Mouse (Mus musculus) neural tube, embryonic 11.5 days (tissue): Measurements from ENCODE around the gene Sugt1. TPM values are rescaled to one million over a fixed set of nuclear protein-coding genes. Genes with fewer than 3 reads are reported as not detected.

Experiments used
- ATAC-seq: fragments of 200-750 bp; cut with Nextera tagmentation; 2 replicates; pipeline ENCODE4 v1.8.0; 2017; ENCODE audit warnings: moderate number of reproducible peaks, mild to moderate bottlenecking, moderate TSS enrichment, moderate library complexity; ENCODE audit not compliant: insufficient read depth, low FRiP score, low TSS enrichment
- DNase-seq: peaks from one replicate; pipeline ENCODE4 v3.0.0-alpha.2; 2015; ENCODE audit warnings: low spot score
- H3K27ac ChIP-seq: fragments of 300-500 bp; sonication (generic); 2 replicates; pipeline ENCODE4 v1.5.1; 2014; ENCODE audit warnings: low read depth, mild to moderate bottlenecking, low read length
- H3K27me3 ChIP-seq: fragments of 300-500 bp; sonication (generic); 2 replicates; pipeline ENCODE4 v1.6.1; 2014; ENCODE audit warnings: mild to moderate bottlenecking, low read length, mixed read lengths; ENCODE audit not compliant: control insufficient read depth, insufficient read depth
- H3K36me3 ChIP-seq: fragments of 300-500 bp; sonication (generic); 2 replicates; pipeline ENCODE4 v1.6.1; 2014; ENCODE audit warnings: mild to moderate bottlenecking, low read length, moderate library complexity, mixed read lengths; ENCODE audit not compliant: control insufficient read depth, insufficient read depth
- H3K4me1 ChIP-seq: fragments of 300-500 bp; sonication (generic); 2 replicates; pipeline ENCODE4 v1.6.1; 2014; ENCODE audit warnings: low read length, mixed read lengths; ENCODE audit not compliant: control insufficient read depth, insufficient read depth
- H3K4me2 ChIP-seq: fragments of 300-500 bp; sonication (generic); 2 replicates; pipeline ENCODE4 v1.6.1; 2014; ENCODE audit warnings: low read depth, mild to moderate bottlenecking, moderate library complexity
- H3K4me3 ChIP-seq: fragments of 300-500 bp; sonication (generic); 2 replicates; pipeline ENCODE4 v1.5.1; 2014; ENCODE audit warnings: low read depth, low read length
- H3K9ac ChIP-seq: fragments of 300-500 bp; sonication (generic); 2 replicates; pipeline ENCODE4 v1.6.1; 2014; ENCODE audit warnings: mild to moderate bottlenecking, low read length
- H3K9me3 ChIP-seq: fragments of 300-500 bp; sonication (generic); 2 replicates; pipeline ENCODE4 v1.6.1; 2016; ENCODE audit warnings: low read length; ENCODE audit not compliant: control insufficient read depth
- WGBS: fragments of 180-500 bp; shearing (Covaris S2); extraction: QIAGEN DNeasy Blood & Tissue Kit; methylation state at CpG from one replicate; pipeline ENCODE4 v1.1.7; 2014; 5-methylcytosine and 5-hydroxymethylcytosine counted together
- polyA plus RNA-seq: library from polyadenylated mRNA; unstranded; fragments of >200 nt; fragmentation: Nextera tagmentation; extraction: Ambion mirVana; gene quantifications from 2 replicates; pipeline ENCODE4 v1.2.1, GENCODE M21; 2014

Gene Sugt1
- polyA plus RNA-seq, 1 experiment from 2014 or later: 156 TPM

- Histone ChIP-seq H3K4me3 (no peak overlapping the region), H3K9me3 (no peaks in the 10 kb centered on the region), H3K9ac (no peak overlapping the region), H3K4me2 (no peak overlapping the region), H3K36me3 (no peaks in the 10 kb centered on the region), H3K27me3 (0 out of 2 replicates have a peak, but pooled peaks cover 3% of the 10 kb centered on the region), H3K4me1 (peaks cover 6% of the 10 kb centered on the region; the same call in 1 of the 2 replicates), H3K27ac (no peak overlapping the region)
- DNase-seq (no peak), ATAC-seq (no peak)
- WGBS: 73% methylated on average over 5 of the region's 5 CpGs
These were observed 70.8 kb downstream of the Sugt1 start for GRCm38 (mm10) chr14:79658286-79658685.

GRCm38 (mm10) chr14:79658748-79659508, 71.4 kb downstream of the Sugt1 start:
- no peak for ATAC-seq
- H3K9ac ChIP-seq: no peak overlapping the region
- WGBS: 75% methylated on average over 6 of the region's 6 CpGs

GRCm38 (mm10) chr14:79660467-79660866, 73.0 kb downstream of the Sugt1 start:
- Histone ChIP-seq H3K27ac (no peak overlapping the region), H3K9me3 (no peaks in the 10 kb centered on the region), H3K27me3 (0 out of 2 replicates have a peak, but pooled peaks cover 3% of the 10 kb centered on the region), H3K4me2 (no peak overlapping the region), H3K4me1 (peaks cover 6% of the 10 kb centered on the region; the same call in 1 of the 2 replicates), H3K4me3 (no peak overlapping the region), H3K36me3 (no peaks in the 10 kb centered on the region), H3K9ac (no peak overlapping the region)
- 45% methylated on average over 5 of the region's 5 CpGs for WGBS
- ATAC-seq: no peak
- no peak for DNase-seq

More at GRCm38 (mm10) chr14:79658748-79659508, 71.4 kb downstream of the Sugt1 start:
- Histone ChIP-seq H3K4me2 (no peak overlapping the region), H3K9me3 (no peaks in the 10 kb centered on the region), H3K27ac (no peak overlapping the region), H3K27me3 (0 out of 2 replicates have a peak, but pooled peaks cover 3% of the 10 kb centered on the region), H3K36me3 (no peaks in the 10 kb centered on the region), H3K4me1 (peaks cover 6% of the 10 kb centered on the region; the same call in 1 of the 2 replicates), H3K4me3 (no peak overlapping the region)
- no peak for DNase-seq

- Histone ChIP-seq H3K27me3 (0 out of 2 replicates have a peak, but pooled peaks cover 3% of the 10 kb centered on the region), H3K4me2 (peak overlapping the region; percentile 38), H3K9ac (peak overlapping the region; percentile 29; the same call in 1 of the 2 replicates), H3K9me3 (no peaks in the 10 kb centered on the region), H3K36me3 (no peaks in the 10 kb centered on the region), H3K4me3 (peak overlapping the region; percentile 20), H3K4me1 (peaks cover 6% of the 10 kb centered on the region; the same call in 1 of the 2 replicates), H3K27ac (0 out of 2 replicates have a peak overlapping the region, but pooled peaks have one; percentile 11)
- DNase-seq (peak; percentile 75), ATAC-seq (peak; percentile 80)
- WGBS: 14% methylated on average over 33 of the region's 33 CpGs
These were observed 73.8 kb downstream of the Sugt1 start for GRCm38 (mm10) chr14:79661005-79661917.

- 52% methylated on average over 4 of the region's 4 CpGs for WGBS
- H3K9me3 ChIP-seq: no peaks in the 10 kb centered on the region
- DNase-seq (no peak), ATAC-seq (no peak)
- 0 out of 2 replicates have a peak, but pooled peaks cover 3% of the 10 kb centered on the region for H3K27me3 ChIP-seq
- no peaks in the 10 kb centered on the region for H3K36me3 ChIP-seq
- H3K4me2 ChIP-seq: peak within 1 kb of the TSS; percentile 38
- H3K4me1 ChIP-seq: peaks cover 6% of the 10 kb centered on the region; the same call in 1 of the 2 replicates
- H3K27ac ChIP-seq: 0 out of 2 replicates have a peak within 1 kb of the TSS, but pooled peaks have one; percentile 11
- peak within 1 kb of the TSS; percentile 29; the same call in 1 of the 2 replicates for H3K9ac ChIP-seq
- H3K4me3 ChIP-seq: peak within 1 kb of the TSS; percentile 20
These were observed 74.5 kb downstream of the Sugt1 start, which contains the start of gene Cnmd for GRCm38 (mm10) chr14:79662001-79662400. Gene Cnmd (minus strand): TSS chr14:79662170.

- no peak for ATAC-seq
- WGBS: 86% methylated on average over 3 of the region's 3 CpGs
- no peaks in the 10 kb centered on the region for H3K36me3 ChIP-seq
These were observed 83.5 kb downstream of the Sugt1 start for GRCm38 (mm10) chr14:79671008-79671407.

GRCm38 (mm10) chr14:79672567-79672966, 85.1 kb downstream of the Sugt1 start:
- Histone ChIP-seq H3K27me3 (no peaks in the 10 kb centered on the region), H3K9ac (no peak overlapping the region), H3K4me3 (no peak overlapping the region), H3K4me2 (no peak overlapping the region), H3K4me1 (peaks cover 11% of the 10 kb centered on the region; the same call in 1 of the 2 replicates), H3K36me3 (no peaks in the 10 kb centered on the region), H3K27ac (peak overlapping the region; percentile 17; the same call in 1 of the 2 replicates), H3K9me3 (no peaks in the 10 kb centered on the region)
- 0 out of 2 replicates have a peak, but pooled peaks have one; percentile 30 for ATAC-seq
- WGBS: 72% methylated on average over 5 of the region's 5 CpGs
- DNase-seq: no peak

More at GRCm38 (mm10) chr14:79671008-79671407, 83.5 kb downstream of the Sugt1 start:
- H3K27me3 ChIP-seq: no peaks in the 10 kb centered on the region
- H3K9ac ChIP-seq: no peak overlapping the region
- peaks cover 8% of the 10 kb centered on the region; the same call in 1 of the 2 replicates for H3K4me1 ChIP-seq
- H3K4me2 ChIP-seq: no peak overlapping the region
- no peaks in the 10 kb centered on the region for H3K9me3 ChIP-seq
- DNase-seq: no peak
- no peak overlapping the region for H3K27ac ChIP-seq
- no peak overlapping the region for H3K4me3 ChIP-seq
